Mouse (Mus musculus): ENCODE measurements around the gene Vps45. TPM values are rescaled to one million over a fixed set of nuclear protein-coding genes. Genes with fewer than 3 reads are reported as not detected.

Vps45 gene
- polyA plus RNA-seq, 1 experiment from 2014 or later, result 28.5 TPM

DNA sequence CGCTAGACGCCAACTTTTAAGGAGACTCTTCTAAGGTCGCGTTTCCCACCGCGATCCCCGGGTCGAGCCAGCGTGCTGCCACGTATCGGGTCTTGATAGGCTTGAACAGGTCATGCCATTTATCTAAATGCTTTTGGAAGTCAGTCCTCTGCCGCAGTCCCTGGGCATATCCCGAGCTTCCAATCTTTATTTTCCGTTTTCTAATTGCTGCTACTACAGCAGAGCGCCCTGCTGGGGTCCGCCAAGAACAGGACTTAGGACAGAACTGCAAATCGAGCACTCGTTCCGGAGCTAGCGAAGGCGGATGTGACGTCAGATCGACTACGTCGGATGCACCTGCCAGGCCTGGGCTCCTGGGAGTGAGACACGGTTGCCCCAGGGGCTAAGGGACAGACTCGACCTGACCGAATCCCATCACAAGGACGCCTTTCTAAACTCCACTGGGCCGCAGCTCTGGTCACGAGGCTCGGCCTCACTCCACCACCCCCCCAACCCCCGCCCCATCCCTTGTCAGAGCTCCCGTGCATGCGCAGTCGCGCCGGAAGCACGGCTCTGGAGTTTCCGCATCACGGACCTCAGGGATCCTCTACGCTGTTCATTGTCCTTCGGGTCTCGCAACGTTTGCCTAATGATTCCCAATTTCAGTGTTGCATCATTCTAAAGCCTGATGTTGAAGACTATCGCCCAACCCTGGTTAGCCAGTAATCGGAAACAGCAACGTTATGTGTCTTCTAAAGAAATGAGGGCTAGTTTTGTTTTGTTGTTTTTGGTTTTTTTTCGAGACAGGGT is 107.3 kb downstream of the Vps45 start:
- H3K36me3 ChIP-seq (ENCODE audit: control insufficient read depth, insufficient read depth, low read length), result peaks cover under 1% of the 10 kb centered on the region; the same call in 1 of the 2 replicates
- H3K27me3 ChIP-seq (replicated peaks; ENCODE audit: control insufficient read depth, insufficient read depth, low read length), result no peaks in the 10 kb centered on the region
- peak overlapping the region; percentile 64 for H3K9ac ChIP-seq (ENCODE audit: low read depth, low read length)
- peak; percentile 98 for ATAC-seq
- peak overlapping the region; percentile 96 for H3K27ac ChIP-seq (ENCODE audit: low read length)
- H3K4me2 ChIP-seq (ENCODE audit: low read depth, low read length), result peak overlapping the region; percentile 62
- H3K4me3 ChIP-seq (ENCODE audit: low read length), result peak overlapping the region; percentile 54
- no peaks in the 10 kb centered on the region for H3K9me3 ChIP-seq (ENCODE audit: control insufficient read depth, low read length)
- no peaks in the 10 kb centered on the region for H3K4me1 ChIP-seq (ENCODE audit: control insufficient read depth, insufficient read depth, low read length)
- under 1% methylated on average over 49 of the region's 49 CpGs for WGBS

Other genes starting within 250 kb of the Vps45 start
- gene Rprd2, start 239.6 kb downstream of the Vps45 start, polyA plus RNA-seq (2015; fragmentation: Nextera tagmentation; extraction: Ambion mirVana), result 13.5 TPM in 2 replicates
- 39.2 and 42.0 TPM in 2 replicates for gene Prpf3, start 202.6 kb downstream of the Vps45 start, polyA plus RNA-seq (2015; fragmentation: Nextera tagmentation; extraction: Ambion mirVana)
- gene Mrps21, start 186.9 kb downstream of the Vps45 start, polyA plus RNA-seq (2015; fragmentation: Nextera tagmentation; extraction: Ambion mirVana), result 357 and 360 TPM in 2 replicates
- 6.4 and 7.6 TPM in 2 replicates for gene Ciart, start 176.2 kb downstream of the Vps45 start, polyA plus RNA-seq (2015; fragmentation: Nextera tagmentation; extraction: Ambion mirVana)
- 18.4 and 19.8 TPM in 2 replicates for gene BC028528, start 166.5 kb downstream of the Vps45 start, polyA plus RNA-seq (2015; fragmentation: Nextera tagmentation; extraction: Ambion mirVana)
- 47.7 and 55.6 TPM in 2 replicates for gene Aph1a, start 164.5 kb downstream of the Vps45 start, polyA plus RNA-seq (2015; fragmentation: Nextera tagmentation; extraction: Ambion mirVana)
- 0.76 and 1.1 TPM in 2 replicates for gene Car14, start 153.8 kb downstream of the Vps45 start, polyA plus RNA-seq (2015; fragmentation: Nextera tagmentation; extraction: Ambion mirVana)
- 140 and 150 TPM in 2 replicates for gene Anp32e, start 129.2 kb downstream of the Vps45 start, polyA plus RNA-seq (2015; fragmentation: Nextera tagmentation; extraction: Ambion mirVana)
- gene Plekho1, start 62.5 kb downstream of the Vps45 start, polyA plus RNA-seq (2015; fragmentation: Nextera tagmentation; extraction: Ambion mirVana), result 17.3 and 17.7 TPM in 2 replicates
- gene Otud7b, start 46.1 kb upstream of the Vps45 start, polyA plus RNA-seq (2015; fragmentation: Nextera tagmentation; extraction: Ambion mirVana), result 14.7 and 15.5 TPM in 2 replicates
- gene Mtmr11, start 103.5 kb upstream of the Vps45 start, polyA plus RNA-seq (2015; fragmentation: Nextera tagmentation; extraction: Ambion mirVana), result 24.5 TPM in 2 replicates
- gene Sf3b4, start 113.9 kb upstream of the Vps45 start, polyA plus RNA-seq (2015; fragmentation: Nextera tagmentation; extraction: Ambion mirVana), result 142 and 154 TPM in 2 replicates
- gene Sv2a, start 122.7 kb upstream of the Vps45 start, polyA plus RNA-seq (2015; fragmentation: Nextera tagmentation; extraction: Ambion mirVana), result 3.2 and 3.4 TPM in 2 replicates
- 65.2 and 66.2 TPM in 2 replicates for gene Bola1, start 161.2 kb upstream of the Vps45 start, polyA plus RNA-seq (2015; fragmentation: Nextera tagmentation; extraction: Ambion mirVana)
- 0.70 TPM in 1 of 2 replicates, not detected in the other for gene Hist2h2ab, start 161.4 kb upstream of the Vps45 start, polyA plus RNA-seq (2015; fragmentation: Nextera tagmentation; extraction: Ambion mirVana)
- 2.8 and 4.7 TPM in 2 replicates for gene Hist2h2ac, start 162.4 kb upstream of the Vps45 start, polyA plus RNA-seq (2015; fragmentation: Nextera tagmentation; extraction: Ambion mirVana)
- 6.7 and 7.3 TPM in 2 replicates for gene Hist2h2be, start 162.7 kb upstream of the Vps45 start, polyA plus RNA-seq (2015; fragmentation: Nextera tagmentation; extraction: Ambion mirVana)
- gene Hist2h3c2, start 180.7 kb upstream of the Vps45 start, polyA plus RNA-seq (2015; fragmentation: Nextera tagmentation; extraction: Ambion mirVana), result 2.9 and 3.7 TPM in 2 replicates
- gene Hist2h2aa2, start 181.8 kb upstream of the Vps45 start, polyA plus RNA-seq (2015; fragmentation: Nextera tagmentation; extraction: Ambion mirVana), result 37.3 and 43.2 TPM in 2 replicates
- 13.7 and 14.1 TPM in 2 replicates for gene Hist2h2aa1, start 187.0 kb upstream of the Vps45 start, polyA plus RNA-seq (2015; fragmentation: Nextera tagmentation; extraction: Ambion mirVana)
- gene Hist2h3c1, start 188.2 kb upstream of the Vps45 start, polyA plus RNA-seq (2015; fragmentation: Nextera tagmentation; extraction: Ambion mirVana), result 1.3 and 1.8 TPM in 2 replicates
- 5.3 and 5.8 TPM in 2 replicates for gene Hist2h4, start 204.8 kb upstream of the Vps45 start, polyA plus RNA-seq (2015; fragmentation: Nextera tagmentation; extraction: Ambion mirVana)
- 21.2 and 30.8 TPM in 2 replicates for gene Hist2h3b, start 210.2 kb upstream of the Vps45 start, polyA plus RNA-seq (2015; fragmentation: Nextera tagmentation; extraction: Ambion mirVana)
- gene Hist2h2bb, start 211.3 kb upstream of the Vps45 start, polyA plus RNA-seq (2015; fragmentation: Nextera tagmentation; extraction: Ambion mirVana), result 5.3 and 6.2 TPM in 2 replicates
- gene Fcgr1, start 235.5 kb upstream of the Vps45 start, polyA plus RNA-seq (2015; fragmentation: Nextera tagmentation; extraction: Ambion mirVana), result 3.6 and 3.7 TPM in 2 replicates